Mouse (Mus musculus) midbrain, embryonic 16.5 days (tissue): ENCODE results near the gene Best1. TPM values are rescaled to one million over a fixed set of nuclear protein-coding genes. Genes with fewer than 3 reads are reported as not detected.

Experiments
- ATAC-seq: fragments of 200-750 bp; cut with Nextera tagmentation; 2 replicates; pipeline ENCODE4 v1.8.0; 2017; ENCODE audit warnings: moderate TSS enrichment
- H3K27ac ChIP-seq: fragments of 300-500 bp; sonication (generic); 2 replicates; pipeline ENCODE4 v1.5.1; 2014; ENCODE audit warnings: mild to moderate bottlenecking, low read length, mixed read lengths
- H3K27me3 ChIP-seq: fragments of 300-500 bp; sonication (generic); 2 replicates; pipeline ENCODE4 v1.6.1; 2014; ENCODE audit warnings: low read depth, low read length, mixed read lengths; ENCODE audit not compliant: control insufficient read depth, insufficient read depth
- H3K36me3 ChIP-seq: fragments of 300-500 bp; sonication (generic); 2 replicates; pipeline ENCODE4 v1.6.1; 2014; ENCODE audit warnings: mild to moderate bottlenecking, low read length, moderate library complexity, mixed read lengths; ENCODE audit not compliant: control insufficient read depth, insufficient read depth
- H3K4me1 ChIP-seq: fragments of 300-500 bp; sonication (generic); 2 replicates; pipeline ENCODE4 v1.6.1; 2014; ENCODE audit warnings: mild to moderate bottlenecking, low read length, mixed read lengths; ENCODE audit not compliant: control insufficient read depth, insufficient read depth
- H3K4me2 ChIP-seq: fragments of 300-500 bp; sonication (generic); 2 replicates; pipeline ENCODE4 v1.6.1; 2014; ENCODE audit warnings: mild to moderate bottlenecking, low read length, mixed read lengths
- H3K4me3 ChIP-seq: fragments of 300-500 bp; sonication (generic); 2 replicates; pipeline ENCODE4 v1.5.1; 2014; ENCODE audit warnings: low read depth, mild to moderate bottlenecking, low read length, moderate library complexity, mixed read lengths
- H3K9ac ChIP-seq: fragments of 300-500 bp; sonication (generic); 2 replicates; pipeline ENCODE4 v1.6.1; 2014; ENCODE audit warnings: low read depth, low read length, mixed read lengths
- H3K9me3 ChIP-seq: fragments of 300-500 bp; sonication (generic); replicated peaks from 2 replicates; pipeline ENCODE4 v1.6.1; 2014; ENCODE audit warnings: mild to moderate bottlenecking, low read length, mixed read lengths; ENCODE audit not compliant: control insufficient read depth, poor library complexity, severe bottlenecking
- WGBS: fragments of 180-500 bp; shearing (Covaris S2); extraction: QIAGEN DNeasy Blood & Tissue Kit; methylation state at CpG from one replicate; pipeline ENCODE4 v1.1.7; 2014; 5-methylcytosine and 5-hydroxymethylcytosine counted together
- polyA plus RNA-seq: library from polyadenylated mRNA; unstranded; fragments of >200 nt; fragmentation: Nextera tagmentation; extraction: Ambion mirVana; gene quantifications from 2 replicates; pipeline ENCODE4 v1.2.1, GENCODE M21; 2015

Gene Best1
- polyA plus RNA-seq, 1 experiment from 2014 or later, result 2.9 TPM

DNA sequence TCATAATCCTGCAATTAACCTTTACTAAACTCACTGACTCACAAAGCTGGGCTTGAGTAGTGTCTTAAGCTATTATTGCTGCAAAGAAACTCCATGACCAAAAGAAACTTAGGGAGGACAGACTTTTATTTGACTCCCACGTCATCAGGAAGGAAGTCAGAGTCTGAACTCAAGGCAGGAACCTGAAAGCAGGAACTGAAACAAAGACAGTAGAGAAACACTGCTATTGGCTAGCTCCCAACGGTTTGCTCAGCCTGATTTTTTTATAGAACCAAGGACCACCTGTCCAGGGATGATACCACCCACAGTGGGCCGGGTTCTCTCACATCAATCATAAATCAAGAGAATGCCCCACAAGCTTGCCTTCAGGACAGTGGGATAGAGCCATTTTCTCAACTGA lies 49.0 kb downstream of the Best1 start:
- H3K4me1 ChIP-seq, result peaks cover 2% of the 10 kb centered on the region; the same call in 1 of the 2 replicates
- ATAC-seq, result no peak
- no peak overlapping the region for H3K4me3 ChIP-seq
- no peak overlapping the region for H3K4me2 ChIP-seq
- no peaks in the 10 kb centered on the region; the same call in 1 of the 2 replicates for H3K9me3 ChIP-seq
- H3K9ac ChIP-seq, result no peak overlapping the region
- 79% methylated on average over 3 of the region's 3 CpGs for WGBS
- H3K27ac ChIP-seq, result no peak overlapping the region
- H3K36me3 ChIP-seq, result no peaks in the 10 kb centered on the region
- no peaks in the 10 kb centered on the region for H3K27me3 ChIP-seq

- WGBS, result 83% methylated on average over 3 of the region's 3 CpGs
- H3K36me3 ChIP-seq, result no peaks in the 10 kb centered on the region
These were observed 54.4 kb downstream of the Best1 start for GRCm38 (mm10) chr19:9946986-9947385.

DNA sequence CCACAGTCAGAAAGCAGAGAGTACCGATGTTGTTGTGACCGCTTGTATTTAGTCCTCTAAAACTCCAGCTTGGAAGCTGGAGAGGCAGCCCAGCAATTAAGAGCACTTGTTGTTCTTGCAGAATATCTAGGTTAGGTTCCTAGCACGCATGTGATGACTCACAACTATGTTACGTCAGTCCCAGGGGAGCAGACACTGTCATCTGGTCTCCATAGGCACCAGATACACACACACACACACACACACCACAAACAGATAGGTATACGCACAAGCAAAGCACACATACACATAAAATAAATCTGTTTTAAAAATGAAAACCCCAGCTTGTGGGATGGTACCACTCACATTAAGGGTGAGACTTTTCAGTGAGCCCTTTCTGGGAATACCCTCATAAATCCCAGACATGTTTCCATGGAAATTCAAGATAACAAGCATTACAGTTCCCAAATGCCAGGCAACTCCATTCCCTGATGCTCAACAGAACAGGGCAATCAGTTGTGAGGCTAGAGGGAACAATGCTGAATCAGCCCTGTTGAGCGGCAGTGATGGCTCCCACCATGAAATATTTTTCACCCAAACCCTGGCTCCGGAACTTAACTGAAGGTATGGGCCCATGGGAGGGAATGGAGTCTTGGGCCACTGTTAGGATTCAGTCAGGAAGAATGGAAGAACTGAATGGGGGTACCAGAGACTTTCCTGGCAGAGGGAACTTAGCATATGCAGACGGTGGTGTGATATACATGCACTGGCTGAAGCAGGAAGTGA lies 55.5 kb downstream of the Best1 start:
- H3K27ac ChIP-seq, result no peak overlapping the region
- H3K9me3 ChIP-seq, result no peaks in the 10 kb centered on the region; the same call in 1 of the 2 replicates
- no peak for ATAC-seq
- no peak overlapping the region for H3K9ac ChIP-seq
- H3K4me3 ChIP-seq, result no peak overlapping the region
- H3K4me1 ChIP-seq, result no peaks in the 10 kb centered on the region
- WGBS, result 92% methylated on average over 8 of the region's 8 CpGs
- no peak overlapping the region for H3K4me2 ChIP-seq
- no peaks in the 10 kb centered on the region for H3K36me3 ChIP-seq
- H3K27me3 ChIP-seq, result no peaks in the 10 kb centered on the region

More at GRCm38 (mm10) chr19:9946986-9947385, 54.4 kb downstream of the Best1 start:
- H3K4me3 ChIP-seq, result no peak overlapping the region
- H3K9me3 ChIP-seq, result no peaks in the 10 kb centered on the region; the same call in 1 of the 2 replicates
- no peaks in the 10 kb centered on the region for H3K4me1 ChIP-seq
- ATAC-seq, result no peak
- H3K4me2 ChIP-seq, result no peak overlapping the region
- no peak overlapping the region for H3K9ac ChIP-seq
- no peaks in the 10 kb centered on the region for H3K27me3 ChIP-seq
- H3K27ac ChIP-seq, result no peak overlapping the region

DNA sequence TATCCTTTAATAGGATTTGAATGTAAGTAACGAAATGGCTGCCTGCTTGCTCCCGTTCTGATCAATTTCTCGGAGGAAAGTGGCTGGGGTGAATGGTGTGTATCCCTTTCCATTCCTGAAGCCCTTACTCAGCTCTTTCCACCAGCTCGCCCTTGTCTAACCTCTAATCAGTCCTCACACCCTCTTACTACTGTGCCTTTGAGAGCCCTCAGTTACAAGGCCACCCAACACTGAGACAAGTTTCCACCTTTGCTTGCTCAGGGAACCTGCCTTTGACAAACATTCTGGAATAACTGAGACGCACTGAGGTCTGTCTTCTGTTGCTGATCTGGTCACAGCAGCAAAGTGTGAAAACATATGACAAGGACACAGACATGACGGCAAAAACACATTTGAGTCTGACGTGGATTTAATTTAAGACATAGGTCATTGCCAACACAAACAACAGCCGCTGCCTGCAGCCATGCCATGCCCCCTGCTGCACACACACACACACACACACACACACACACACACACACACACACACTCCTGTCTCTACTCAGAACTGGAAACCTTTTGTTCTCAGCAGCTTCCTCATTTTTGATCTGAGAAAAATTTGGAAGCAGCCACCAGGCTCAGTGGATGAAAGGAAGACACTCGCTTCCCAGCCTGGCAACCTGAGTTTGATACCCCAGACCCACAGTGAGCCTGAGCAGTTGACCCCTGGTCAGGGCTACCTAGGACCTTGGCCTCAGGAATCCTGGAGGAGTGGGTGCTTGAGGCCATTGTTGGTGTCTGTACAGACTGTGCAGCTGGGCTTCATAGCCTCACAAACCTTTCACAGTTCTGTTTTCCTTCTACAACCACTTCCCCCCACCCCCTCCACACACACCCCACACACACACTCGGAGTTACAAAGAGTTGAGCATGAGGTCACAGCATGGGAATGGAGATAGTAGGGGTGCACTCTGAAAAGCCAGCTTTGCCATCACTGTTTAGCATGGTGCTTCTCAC lies 58.6 kb downstream of the Best1 start:
- Histone ChIP-seq H3K9me3 (no peaks in the 10 kb centered on the region), H3K27me3 (no peaks in the 10 kb centered on the region), H3K4me3 (no peak overlapping the region), H3K4me2 (no peak overlapping the region), H3K36me3 (no peaks in the 10 kb centered on the region), H3K27ac (no peak overlapping the region), H3K4me1 (no peaks in the 10 kb centered on the region), H3K9ac (no peak overlapping the region)
- 62% methylated on average over 10 of the region's 10 CpGs for WGBS
- ATAC-seq, result no peak

DNA sequence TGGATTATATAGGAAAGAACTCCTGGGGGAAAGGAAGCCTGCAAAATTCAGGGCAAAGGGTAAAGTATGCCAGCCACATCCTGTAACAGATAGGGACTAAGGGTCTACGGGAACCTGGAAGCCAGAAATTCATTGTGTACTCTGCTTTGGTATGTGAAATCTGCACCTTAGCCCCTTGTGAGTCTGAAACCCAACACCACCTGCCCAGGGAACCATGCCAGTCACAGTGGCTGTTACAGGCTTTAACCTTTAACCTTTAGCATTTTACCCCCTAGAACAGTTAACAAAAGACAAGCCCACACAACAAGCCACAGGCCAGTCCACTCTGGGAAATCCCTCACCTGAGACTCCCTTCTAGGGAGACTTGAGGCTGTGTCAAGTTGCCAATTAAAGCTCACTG lies 59.6 kb downstream of the Best1 start:
- Histone ChIP-seq H3K9me3 (no peaks in the 10 kb centered on the region), H3K4me3 (no peak overlapping the region)
- no peak for ATAC-seq

GRCm38 (mm10) chr19:9940903-9941302 lies 60.5 kb downstream of the Best1 start:
- WGBS, result 1% methylated on average over 4 of the region's 4 CpGs
- H3K36me3 ChIP-seq, result no peaks in the 10 kb centered on the region
- no peak overlapping the region for H3K4me2 ChIP-seq
- no peak overlapping the region for H3K9ac ChIP-seq
- no peaks in the 10 kb centered on the region for H3K4me1 ChIP-seq
- H3K9me3 ChIP-seq, result no peaks in the 10 kb centered on the region
- H3K27me3 ChIP-seq, result no peaks in the 10 kb centered on the region
- no peak overlapping the region for H3K27ac ChIP-seq
- no peak overlapping the region for H3K4me3 ChIP-seq
- ATAC-seq, result no peak

More for the DNA sequence above, 59.6 kb downstream of the Best1 start:
- no peak overlapping the region for H3K27ac ChIP-seq
- 57% methylated on average over 1 of the region's 1 CpGs for WGBS
- no peak overlapping the region for H3K4me2 ChIP-seq
- no peaks in the 10 kb centered on the region for H3K36me3 ChIP-seq
- H3K9ac ChIP-seq, result no peak overlapping the region
- no peaks in the 10 kb centered on the region for H3K4me1 ChIP-seq
- H3K27me3 ChIP-seq, result no peaks in the 10 kb centered on the region

DNA sequence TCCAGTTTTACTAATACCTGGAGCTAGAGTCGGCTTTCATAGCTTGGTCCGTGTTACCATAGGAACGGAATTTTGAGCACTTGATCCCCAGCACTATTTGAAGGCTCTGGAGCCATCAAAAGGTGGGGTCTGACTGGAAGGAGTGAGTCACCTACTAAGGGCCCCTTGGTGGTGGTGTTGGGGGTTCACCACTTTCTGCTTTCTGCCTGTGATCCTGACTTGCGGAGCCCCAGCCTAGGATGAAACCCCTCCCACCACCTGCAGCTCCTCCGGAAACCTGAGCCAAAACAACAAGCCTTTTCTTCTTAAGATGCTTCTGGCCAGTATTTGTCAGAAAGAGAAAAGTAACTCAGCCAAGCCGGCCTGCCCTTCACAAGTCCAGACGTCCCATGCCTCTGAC lies 61.6 kb downstream of the Best1 start:
- H3K9ac ChIP-seq, result no peak overlapping the region

GRCm38 (mm10) chr19:9938824-9939303 lies 62.6 kb downstream of the Best1 start:
- ATAC-seq, result no peak
- no peak overlapping the region for H3K4me2 ChIP-seq
- no peak overlapping the region for H3K27ac ChIP-seq
- H3K9me3 ChIP-seq, result no peaks in the 10 kb centered on the region
- no peak overlapping the region for H3K4me3 ChIP-seq
- WGBS, result 73% methylated on average over 13 of the region's 13 CpGs
- no peak overlapping the region for H3K9ac ChIP-seq
- H3K27me3 ChIP-seq, result no peaks in the 10 kb centered on the region
- no peaks in the 10 kb centered on the region for H3K36me3 ChIP-seq
- H3K4me1 ChIP-seq, result no peaks in the 10 kb centered on the region

More for the DNA sequence above, 61.6 kb downstream of the Best1 start:
- Histone ChIP-seq H3K4me1 (no peaks in the 10 kb centered on the region), H3K4me2 (no peak overlapping the region), H3K27ac (no peak overlapping the region), H3K36me3 (no peaks in the 10 kb centered on the region), H3K4me3 (no peak overlapping the region), H3K27me3 (no peaks in the 10 kb centered on the region), H3K9me3 (no peaks in the 10 kb centered on the region)
- ATAC-seq, result no peak
- WGBS, result 50% methylated on average over 7 of the region's 7 CpGs
